Mouse (Mus musculus): ENCODE data around the gene Nyap2. TPM values are rescaled to one million over a fixed set of nuclear protein-coding genes. Genes with fewer than 3 reads are reported as not detected.

The Nyap2 gene
- polyA plus RNA-seq, 1 experiment, result not detected

GRCm38 (mm10) chr1:81090979-81091378 lies 14.2 kb downstream of the Nyap2 start:
- H3K4me3 ChIP-seq (replicated peaks), result no peak overlapping the region
- H3K36me3 ChIP-seq (replicated peaks; ENCODE audit: low read length), result no peaks in the 10 kb centered on the region
- H3K9me3 ChIP-seq, result no peaks in the 10 kb centered on the region
- no peak for TF ChIP-seq FLI1 (IDR thresholded peaks at IDR 0.05; ENCODE audit: low read length)
- TF ChIP-seq GATA1 (IDR thresholded peaks at IDR 0.05; ENCODE audit: borderline replicate concordance, low read length), result no peak
- no peaks in the 10 kb centered on the region for H3K27me3 ChIP-seq (replicated peaks)
- H3K4me1 ChIP-seq, result no peaks in the 10 kb centered on the region

- Histone ChIP-seq H3K4me3 (replicated peaks) (no peak overlapping the region), H3K27me3 (replicated peaks) (no peaks in the 10 kb centered on the region), H3K4me1 (no peaks in the 10 kb centered on the region), H3K36me3 (replicated peaks; ENCODE audit: low read length) (no peaks in the 10 kb centered on the region), H3K9me3 (no peaks in the 10 kb centered on the region)
- TF ChIP-seq FLI1 (IDR thresholded peaks at IDR 0.05; ENCODE audit: low read length), result no peak
- TF ChIP-seq GATA1 (IDR thresholded peaks at IDR 0.05; ENCODE audit: borderline replicate concordance, low read length), result no peak
These were observed 15.3 kb downstream of the Nyap2 start for GRCm38 (mm10) chr1:81092056-81092455.

GRCm38 (mm10) chr1:81092886-81093285 lies 16.1 kb downstream of the Nyap2 start:
- no peak overlapping the region for H3K4me3 ChIP-seq (replicated peaks)
- H3K27me3 ChIP-seq (replicated peaks), result no peaks in the 10 kb centered on the region
- TF ChIP-seq GATA1 (IDR thresholded peaks at IDR 0.05; ENCODE audit: borderline replicate concordance, low read length) (no peak), FLI1 (IDR thresholded peaks at IDR 0.05; ENCODE audit: low read length) (no peak)
- H3K4me1 ChIP-seq, result no peaks in the 10 kb centered on the region
- no peaks in the 10 kb centered on the region for H3K9me3 ChIP-seq
- no peaks in the 10 kb centered on the region for H3K36me3 ChIP-seq (replicated peaks; ENCODE audit: low read length)

GRCm38 (mm10) chr1:81098950-81099349 lies 22.2 kb downstream of the Nyap2 start:
- H3K4me1 ChIP-seq, result no peaks in the 10 kb centered on the region
- H3K36me3 ChIP-seq (replicated peaks; ENCODE audit: low read length), result no peaks in the 10 kb centered on the region
- TF ChIP-seq GATA1 (IDR thresholded peaks at IDR 0.05; ENCODE audit: borderline replicate concordance, low read length) (no peak), FLI1 (IDR thresholded peaks at IDR 0.05; ENCODE audit: low read length) (no peak)
- no peaks in the 10 kb centered on the region for H3K9me3 ChIP-seq
- no peaks in the 10 kb centered on the region for H3K27me3 ChIP-seq (replicated peaks)
- H3K4me3 ChIP-seq (replicated peaks), result no peak overlapping the region

DNA sequence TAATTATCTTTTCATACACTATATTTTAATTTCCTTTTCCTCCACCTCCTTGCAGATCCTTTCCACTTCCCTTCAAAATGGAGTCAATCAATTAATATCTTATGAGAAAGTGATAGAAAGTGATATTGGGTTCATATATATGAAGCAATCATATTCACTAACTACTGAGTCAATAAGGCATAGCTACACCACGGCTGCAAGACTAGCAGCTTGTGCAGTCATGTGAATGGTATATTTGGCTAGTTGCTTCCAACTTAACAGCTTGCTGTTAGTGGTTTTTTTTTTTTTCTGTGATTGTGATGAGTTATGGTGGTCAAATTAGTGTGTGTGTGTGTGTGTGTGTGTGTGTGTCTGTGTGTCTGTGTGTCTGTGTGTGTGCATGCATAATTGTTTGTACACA lies 25.0 kb downstream of the Nyap2 start:
- TF ChIP-seq FLI1 (IDR thresholded peaks at IDR 0.05; ENCODE audit: low read length) (no peak), GATA1 (IDR thresholded peaks at IDR 0.05; ENCODE audit: borderline replicate concordance, low read length) (no peak)
- Histone ChIP-seq H3K9me3 (no peaks in the 10 kb centered on the region), H3K36me3 (replicated peaks; ENCODE audit: low read length) (no peaks in the 10 kb centered on the region), H3K4me3 (replicated peaks) (no peak overlapping the region), H3K27me3 (replicated peaks) (no peaks in the 10 kb centered on the region), H3K4me1 (no peaks in the 10 kb centered on the region)

DNA sequence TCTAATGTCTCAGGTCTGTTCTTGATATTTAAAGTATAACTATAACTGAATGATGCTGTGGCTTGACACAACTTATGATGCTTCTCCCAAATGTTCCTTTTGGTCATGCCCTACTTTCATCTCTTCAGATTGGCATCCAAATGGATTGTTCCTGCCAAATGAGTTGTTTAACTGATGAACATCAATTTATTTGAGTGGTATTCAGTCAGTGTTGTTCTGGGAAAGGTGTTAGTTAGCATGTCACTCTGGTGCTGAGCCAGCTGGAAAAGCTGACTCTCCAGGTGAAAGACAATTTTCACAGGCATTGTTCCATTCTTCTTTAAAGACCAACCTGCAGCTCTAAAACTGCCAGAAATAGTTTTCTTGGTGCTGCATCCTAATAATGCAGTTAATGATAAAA lies 43.0 kb downstream of the Nyap2 start:
- no peaks in the 10 kb centered on the region for H3K4me1 ChIP-seq
- H3K36me3 ChIP-seq (replicated peaks; ENCODE audit: low read length), result no peaks in the 10 kb centered on the region
- TF ChIP-seq GATA1 (IDR thresholded peaks at IDR 0.05; ENCODE audit: borderline replicate concordance, low read length) (no peak), FLI1 (IDR thresholded peaks at IDR 0.05; ENCODE audit: low read length) (no peak)
- no peak overlapping the region for H3K4me3 ChIP-seq (replicated peaks)
- no peaks in the 10 kb centered on the region for H3K9me3 ChIP-seq
- H3K27me3 ChIP-seq (replicated peaks), result no peaks in the 10 kb centered on the region

DNA sequence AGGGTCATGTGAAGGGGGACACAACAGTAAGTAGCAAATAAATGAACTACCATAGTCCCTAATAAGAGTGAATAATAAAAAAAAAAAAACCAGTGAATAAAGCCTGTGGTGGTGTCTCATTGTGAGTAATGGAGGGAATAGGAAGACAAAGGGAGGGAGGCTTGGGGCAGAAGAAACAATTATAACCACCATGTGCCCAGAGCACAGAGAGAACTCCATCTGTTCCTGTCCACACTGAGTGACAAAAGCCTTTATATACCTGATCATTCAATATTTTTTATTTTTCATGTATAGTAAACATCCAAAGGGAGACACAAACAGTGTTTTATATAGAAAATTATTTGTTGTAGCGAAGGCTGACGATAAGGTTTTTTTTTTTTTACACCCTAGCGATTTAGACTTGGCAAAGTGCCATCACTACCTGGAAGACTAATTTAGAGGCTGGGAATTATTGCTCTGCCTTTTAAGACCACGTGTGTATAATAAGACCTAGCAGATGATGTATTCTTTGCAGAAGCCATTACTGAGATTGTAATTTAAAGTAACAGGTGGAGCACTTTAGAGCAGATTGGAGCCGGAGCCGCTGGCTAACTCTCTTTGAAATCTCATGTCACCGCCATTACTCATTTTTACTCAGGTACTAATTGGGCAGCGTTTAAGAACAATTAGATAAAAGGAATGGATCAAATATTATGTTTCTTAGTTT lies 55.4 kb downstream of the Nyap2 start:
- Histone ChIP-seq H3K27me3 (replicated peaks) (no peaks in the 10 kb centered on the region), H3K4me1 (no peaks in the 10 kb centered on the region), H3K9me3 (no peaks in the 10 kb centered on the region), H3K36me3 (replicated peaks; ENCODE audit: low read length) (no peaks in the 10 kb centered on the region), H3K4me3 (replicated peaks) (no peak overlapping the region)
- TF ChIP-seq GATA1 (IDR thresholded peaks at IDR 0.05; ENCODE audit: borderline replicate concordance, low read length), result no peak
- TF ChIP-seq FLI1 (IDR thresholded peaks at IDR 0.05; ENCODE audit: low read length), result no peak

GRCm38 (mm10) chr1:81143855-81144254 lies 67.1 kb downstream of the Nyap2 start:
- TF ChIP-seq FLI1 (IDR thresholded peaks at IDR 0.05; ENCODE audit: low read length) (no peak), GATA1 (IDR thresholded peaks at IDR 0.05; ENCODE audit: borderline replicate concordance, low read length) (no peak)
- Histone ChIP-seq H3K9me3 (no peaks in the 10 kb centered on the region), H3K36me3 (replicated peaks; ENCODE audit: low read length) (no peaks in the 10 kb centered on the region), H3K27me3 (replicated peaks) (no peaks in the 10 kb centered on the region), H3K4me3 (replicated peaks) (no peak overlapping the region), H3K4me1 (no peaks in the 10 kb centered on the region)

GRCm38 (mm10) chr1:81145576-81145975 lies 68.8 kb downstream of the Nyap2 start:
- H3K9me3 ChIP-seq, result no peaks in the 10 kb centered on the region
- H3K4me1 ChIP-seq, result no peaks in the 10 kb centered on the region
- TF ChIP-seq FLI1 (IDR thresholded peaks at IDR 0.05; ENCODE audit: low read length), result no peak
- TF ChIP-seq GATA1 (IDR thresholded peaks at IDR 0.05; ENCODE audit: borderline replicate concordance, low read length), result no peak

GRCm38 (mm10) chr1:81169245-81169644 lies 92.5 kb downstream of the Nyap2 start:
- TF ChIP-seq FLI1 (IDR thresholded peaks at IDR 0.05; ENCODE audit: low read length) (no peak), GATA1 (IDR thresholded peaks at IDR 0.05; ENCODE audit: borderline replicate concordance, low read length) (no peak)
- Histone ChIP-seq H3K9me3 (no peaks in the 10 kb centered on the region), H3K4me1 (no peaks in the 10 kb centered on the region), H3K27me3 (replicated peaks) (no peaks in the 10 kb centered on the region), H3K36me3 (replicated peaks; ENCODE audit: low read length) (no peaks in the 10 kb centered on the region), H3K4me3 (replicated peaks) (no peak overlapping the region)

More at GRCm38 (mm10) chr1:81145576-81145975, 68.8 kb downstream of the Nyap2 start:
- no peak overlapping the region for H3K4me3 ChIP-seq (replicated peaks)
- H3K27me3 ChIP-seq (replicated peaks), result no peaks in the 10 kb centered on the region
- H3K36me3 ChIP-seq (replicated peaks; ENCODE audit: low read length), result no peaks in the 10 kb centered on the region
